Mouse (Mus musculus): Measurements from ENCODE around the gene Gja5. TPM values are rescaled to one million over a fixed set of nuclear protein-coding genes. Genes with fewer than 3 reads are reported as not detected.

Gene Gja5
- total RNA-seq, 2 experiments from 2014 or later, result 0.70 to 0.75 TPM

DNA sequence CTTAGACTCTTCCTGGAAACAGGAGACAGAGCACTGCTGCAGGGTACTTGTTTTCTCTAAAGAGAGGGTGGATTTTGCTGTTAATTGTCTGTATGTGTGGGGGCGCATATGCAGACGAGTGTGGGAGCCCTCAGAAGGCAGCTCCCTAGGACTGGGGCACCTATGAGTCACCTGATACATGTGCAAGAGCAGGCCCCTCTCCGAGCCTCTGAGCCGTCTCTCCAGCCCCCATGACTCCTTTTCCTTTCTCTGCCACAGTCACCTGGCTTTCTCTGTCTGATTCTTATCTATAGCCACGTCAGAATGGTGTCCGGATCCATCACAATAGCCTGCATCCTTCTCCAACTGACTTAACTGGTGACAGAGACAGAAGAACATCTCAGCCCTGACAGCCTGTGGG is 22.9 kb upstream of the Gja5 start:
- intact Hi-C loops (cut with DNase I), result no loop called here
- DNase-seq (ENCODE audit: extremely low spot score in 1 of 2, low spot score in 2 of 2), result no peak
- peak overlapping the region; percentile 24; the same call in 1 of the 2 replicates for H3K27ac ChIP-seq
- H3K4me3 ChIP-seq, result no peak overlapping the region
- no peak for TF ChIP-seq CTCF (IDR thresholded peaks at IDR 0.05)

DNA sequence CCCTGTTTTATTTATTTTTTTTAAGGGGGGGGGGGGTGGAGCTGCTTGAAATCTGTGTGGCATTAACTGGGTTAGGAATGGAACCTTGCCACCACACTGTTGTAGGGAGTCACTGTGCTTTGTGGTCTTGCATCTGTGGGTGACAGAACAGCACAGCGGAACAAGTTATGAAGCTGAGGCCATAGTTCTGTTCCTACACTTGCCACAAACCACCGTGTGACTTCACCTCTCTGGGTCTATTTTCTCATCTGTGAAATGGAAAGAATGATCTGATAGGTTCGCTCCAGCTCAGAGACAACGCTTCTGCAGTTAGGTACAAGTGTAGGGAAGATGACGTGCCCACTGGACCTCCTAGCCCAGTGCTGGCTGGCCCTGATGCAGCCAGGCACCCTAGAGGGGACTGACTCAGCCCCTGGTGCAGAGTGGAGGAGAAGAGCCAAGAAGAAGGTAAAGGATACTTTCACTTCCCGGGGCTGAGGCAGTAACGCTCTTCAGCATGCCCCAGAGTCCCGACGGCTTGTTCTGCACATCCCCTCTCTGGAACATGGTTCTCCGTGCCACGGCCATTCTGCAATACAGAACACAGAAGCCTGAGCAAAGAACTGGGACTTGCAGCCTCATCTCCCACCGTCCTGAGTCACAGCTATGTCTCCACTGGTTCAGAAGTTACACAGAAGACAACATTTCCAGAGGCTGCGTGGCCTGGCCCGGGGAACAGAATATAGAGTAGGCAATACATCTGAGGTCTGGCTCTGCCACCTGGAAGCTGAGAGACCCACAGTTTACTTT is 22.2 kb upstream of the Gja5 start:
- H3K27ac ChIP-seq, result no peak overlapping the region
- TF ChIP-seq CTCF (IDR thresholded peaks at IDR 0.05), result no peak
- intact Hi-C loops (cut with DNase I), result no loop called here
- no peak overlapping the region for H3K4me3 ChIP-seq
- DNase-seq (ENCODE audit: extremely low spot score in 1 of 2, low spot score in 2 of 2), result no peak

GRCm38 (mm10) chr3:96883690-96884089 is 20.8 kb upstream of the Gja5 start:
- Histone ChIP-seq H3K27ac (no peak overlapping the region), H3K4me3 (no peak overlapping the region)
- intact Hi-C loops (cut with DNase I), result no loop called here
- DNase-seq (ENCODE audit: extremely low spot score in 1 of 2, low spot score in 2 of 2), result no peak
- no peak for TF ChIP-seq CTCF (IDR thresholded peaks at IDR 0.05)

- Histone ChIP-seq H3K4me3 (no peak overlapping the region), H3K27ac (no peak overlapping the region)
- no peak for DNase-seq (ENCODE audit: extremely low spot score in 1 of 2, low spot score in 2 of 2)
- intact Hi-C loops (cut with DNase I), result no loop called here
- no peak for TF ChIP-seq CTCF (IDR thresholded peaks at IDR 0.05)
Measured at GRCm38 (mm10) chr3:96902336-96902999, 2.0 kb upstream of the Gja5 start.

DNA sequence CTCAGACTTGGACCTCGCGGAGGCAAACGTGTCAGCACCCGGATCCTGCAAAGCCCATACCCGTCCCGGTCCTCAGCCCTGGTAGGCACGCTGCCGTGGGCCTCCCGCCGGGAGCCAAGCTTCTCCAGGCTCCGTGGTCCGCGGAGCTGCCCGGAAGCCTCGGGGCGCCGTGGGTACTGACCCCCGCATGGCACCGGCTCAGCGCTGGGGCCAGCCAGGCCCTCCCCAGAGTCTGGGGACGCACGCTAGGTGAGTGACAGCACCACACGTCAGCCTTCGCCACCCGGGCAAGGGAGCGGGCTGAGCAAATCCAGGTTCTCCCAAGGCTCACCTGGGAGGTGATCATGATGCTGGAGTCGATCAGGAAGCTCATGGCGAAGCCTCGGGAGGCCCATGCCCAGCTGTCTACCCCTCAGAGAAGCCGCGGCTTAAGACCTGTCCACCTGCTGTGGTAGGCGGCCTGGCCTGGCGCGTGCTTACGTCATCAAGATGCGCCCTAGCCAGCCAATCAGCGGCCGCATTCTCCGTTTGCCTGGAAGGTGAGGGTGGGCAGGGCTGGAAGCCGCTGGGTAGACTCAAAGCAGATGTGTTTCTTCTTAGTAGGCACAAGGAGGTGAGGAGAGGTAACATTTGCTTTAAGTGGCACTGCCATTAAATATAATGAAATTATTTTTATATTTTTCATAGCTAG is 503 bp downstream of the Gja5 start, which contains the start of gene Gpr89:
Gene Gpr89, minus strand, starts transcription at position 496 of the 691 bp plus-strand sequence.
- intact Hi-C loops (cut with DNase I), result no loop called here
- H3K27ac ChIP-seq, result peak within 1 kb of the TSS; percentile 83
- TF ChIP-seq CTCF (IDR thresholded peaks at IDR 0.05), result no peak
- DNase-seq (ENCODE audit: extremely low spot score in 1 of 2, low spot score in 2 of 2), result peak; percentile 93 to 98
- peak within 1 kb of the TSS; percentile 74 for H3K4me3 ChIP-seq

- intact Hi-C loops (cut with DNase I), result no loop called here
Measured at GRCm38 (mm10) chr3:96905592-96905991, 1.1 kb downstream of the Gja5 start.

DNA sequence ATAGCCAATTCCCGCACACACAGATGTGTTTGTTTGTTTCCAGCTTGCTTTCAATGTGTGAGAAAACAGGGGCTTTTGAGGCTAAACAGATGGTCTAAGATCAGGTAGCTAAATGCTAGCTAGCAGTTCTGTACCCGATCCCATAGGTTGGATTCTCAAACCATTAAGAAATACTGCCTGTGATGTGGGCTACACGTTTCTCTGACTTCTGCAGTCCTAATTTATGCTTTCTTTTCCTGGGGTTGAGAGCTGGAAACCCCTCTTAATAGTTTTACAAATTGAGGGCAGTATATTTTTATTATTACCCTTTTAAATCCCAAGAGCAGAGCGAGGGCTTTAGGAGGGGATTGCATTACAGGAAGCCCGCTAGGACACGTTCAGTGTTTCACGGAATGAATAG is 16.5 kb downstream of the Gja5 start:
- DNase-seq (ENCODE audit: extremely low spot score in 1 of 2, low spot score in 2 of 2), result no peak
- TF ChIP-seq CTCF (IDR thresholded peaks at IDR 0.05), result no peak
- intact Hi-C loops (cut with DNase I), result no loop called here
- Histone ChIP-seq H3K27ac (no peak overlapping the region), H3K4me3 (no peak overlapping the region)

More at GRCm38 (mm10) chr3:96905592-96905991, 1.1 kb downstream of the Gja5 start:
- TF ChIP-seq CTCF (IDR thresholded peaks at IDR 0.05), result no peak
- peak overlapping the region; percentile 83 for H3K27ac ChIP-seq
- peak overlapping the region; percentile 74 for H3K4me3 ChIP-seq
- DNase-seq (ENCODE audit: extremely low spot score in 1 of 2, low spot score in 2 of 2), result no peak

- H3K27ac ChIP-seq, result no peak overlapping the region
- no peak overlapping the region for H3K4me3 ChIP-seq
- no peak for DNase-seq (ENCODE audit: extremely low spot score in 1 of 2, low spot score in 2 of 2)
- TF ChIP-seq CTCF (IDR thresholded peaks at IDR 0.05), result no peak
- intact Hi-C loops (cut with DNase I), result no loop called here
Measured at GRCm38 (mm10) chr3:96924631-96925030, 20.1 kb downstream of the Gja5 start.

DNA sequence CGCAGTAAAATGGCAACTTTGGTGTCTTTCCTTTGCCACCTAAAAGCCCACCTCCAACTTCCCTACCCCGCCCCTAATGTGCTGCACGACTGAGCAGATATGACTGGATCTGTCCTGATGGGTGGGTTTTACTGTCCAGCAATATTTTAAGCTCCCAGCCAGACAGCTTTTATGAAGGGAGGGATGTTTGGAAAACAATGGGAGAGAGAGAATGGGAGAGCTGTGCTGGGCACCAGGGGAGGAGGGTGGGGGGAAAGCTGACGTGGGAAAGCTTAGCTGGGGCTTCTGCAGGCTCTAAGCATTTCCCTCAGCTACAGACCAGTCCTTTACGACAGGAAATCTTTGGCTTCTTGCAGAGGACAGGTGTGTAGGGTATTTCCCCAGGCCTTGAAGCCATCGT is 21.4 kb downstream of the Gja5 start, which contains the start of gene Gja8:
Gene Gja8, minus strand, starts transcription at position 101 of the 400 bp plus-strand sequence.
- DNase-seq (ENCODE audit: extremely low spot score in 1 of 2, low spot score in 2 of 2), result no peak
- no peak for TF ChIP-seq CTCF (IDR thresholded peaks at IDR 0.05)
- intact Hi-C loops (cut with DNase I), result no loop called here
- no peak within 1 kb of the TSS for H3K4me3 ChIP-seq
- no peak within 1 kb of the TSS for H3K27ac ChIP-seq

- H3K4me3 ChIP-seq, result no peak overlapping the region
- DNase-seq (ENCODE audit: extremely low spot score in 1 of 2, low spot score in 2 of 2), result no peak
- intact Hi-C loops (cut with DNase I), result no loop called here
- H3K27ac ChIP-seq, result no peak overlapping the region
- TF ChIP-seq CTCF (IDR thresholded peaks at IDR 0.05), result no peak
Measured at GRCm38 (mm10) chr3:96931261-96931681, 26.8 kb downstream of the Gja5 start.

- DNase-seq (ENCODE audit: extremely low spot score in 1 of 2, low spot score in 2 of 2), result no peak
- intact Hi-C loops (cut with DNase I), result loop anchor here (1.0 to 2.0 kb wide), 2 partner anchors 457 to 649 kb away; no protein-coding TSS in a partner anchor
- no peak overlapping the region for H3K4me3 ChIP-seq
- H3K27ac ChIP-seq, result no peak overlapping the region
- peak; percentile 81 for TF ChIP-seq CTCF (IDR thresholded peaks at IDR 0.05)
Measured at GRCm38 (mm10) chr3:96936241-96936640, 31.7 kb downstream of the Gja5 start.

- H3K27ac ChIP-seq, result no peak overlapping the region
- DNase-seq (ENCODE audit: extremely low spot score in 1 of 2, low spot score in 2 of 2), result no peak
Measured at GRCm38 (mm10) chr3:96937606-96938005, 33.1 kb downstream of the Gja5 start.

More at GRCm38 (mm10) chr3:96937606-96938005, 33.1 kb downstream of the Gja5 start:
- intact Hi-C loops (cut with DNase I), result loop anchor here (1.0 to 2.0 kb wide), 4 partner anchors 139 to 455 kb away; no protein-coding TSS in a partner anchor
- TF ChIP-seq CTCF (IDR thresholded peaks at IDR 0.05), result no peak
- no peak overlapping the region for H3K4me3 ChIP-seq
